Mouse (Mus musculus) hindbrain, embryonic 11.5 days (tissue): ENCODE data around the gene Grm7. TPM values are rescaled to one million over a fixed set of nuclear protein-coding genes. Genes with fewer than 3 reads are reported as not detected.

Experiments used
- ATAC-seq: fragments of 200-750 bp; cut with Nextera tagmentation; 2 replicates; pipeline ENCODE4 v1.8.0; 2017; ENCODE audit warnings: mild to moderate bottlenecking, moderate TSS enrichment, moderate library complexity; ENCODE audit not compliant: low FRiP score
- DNase-seq: peaks from one replicate; pipeline ENCODE4 v3.0.0-alpha.2; 2015; ENCODE audit warnings: low spot score
- H3K27ac ChIP-seq: fragments of 300-500 bp; sonication (generic); 2 replicates; pipeline ENCODE4 v1.5.1; 2014; ENCODE audit warnings: mild to moderate bottlenecking, low read depth, low read length
- H3K27me3 ChIP-seq: fragments of 300-500 bp; sonication (generic); 2 replicates; pipeline ENCODE4 v1.6.1; 2014; ENCODE audit warnings: mild to moderate bottlenecking, low read length, moderate library complexity, mixed read lengths; ENCODE audit not compliant: control insufficient read depth, insufficient read depth
- H3K36me3 ChIP-seq: fragments of 300-500 bp; sonication (generic); 2 replicates; pipeline ENCODE4 v1.6.1; 2014; ENCODE audit warnings: mild to moderate bottlenecking, low read length, moderate library complexity, mixed read lengths; ENCODE audit not compliant: control insufficient read depth, insufficient read depth
- H3K4me1 ChIP-seq: fragments of 300-500 bp; sonication (generic); replicated peaks from 2 replicates; pipeline ENCODE4 v1.6.1; 2014; ENCODE audit warnings: low read length, mixed read lengths; ENCODE audit not compliant: control insufficient read depth, insufficient read depth
- H3K4me2 ChIP-seq: fragments of 300-500 bp; sonication (generic); replicated peaks from 2 replicates; pipeline ENCODE4 v1.6.1; 2014; ENCODE audit warnings: mild to moderate bottlenecking, low read depth, low read length
- H3K4me3 ChIP-seq: fragments of 300-500 bp; sonication (generic); 2 replicates; pipeline ENCODE4 v1.5.1; 2014; ENCODE audit warnings: low read depth, low read length
- H3K9ac ChIP-seq: fragments of 300-500 bp; sonication (generic); 2 replicates; pipeline ENCODE4 v1.6.1; 2014; ENCODE audit warnings: low read depth, low read length
- H3K9me3 ChIP-seq: fragments of 300-500 bp; sonication (generic); 2 replicates; pipeline ENCODE4 v1.6.1; 2016; ENCODE audit warnings: low read length; ENCODE audit not compliant: control insufficient read depth
- WGBS: fragments of 180-500 bp; shearing (Covaris S2); extraction: QIAGEN DNeasy Blood & Tissue Kit; methylation state at CpG from one replicate; pipeline ENCODE4 v1.1.7; 2014; 5-methylcytosine and 5-hydroxymethylcytosine counted together
- polyA plus RNA-seq: library from polyadenylated mRNA; unstranded; fragments of >200 nt; fragmentation: Nextera tagmentation; extraction: Ambion mirVana; gene quantifications from 2 replicates; pipeline ENCODE4 v1.2.1, GENCODE M21; 2014

Gene Grm7
- polyA plus RNA-seq, 1 experiment from 2014 or later = 0.69 TPM

GRCm38 (mm10) chr6:111361681-111362080, 716.3 kb downstream of the Grm7 start:
- DNase-seq = no peak
- H3K27ac ChIP-seq = no peak overlapping the region
- WGBS = 86% methylated on average over 1 of the region's 1 CpGs
- H3K9me3 ChIP-seq = no peaks in the 10 kb centered on the region
- H3K27me3 ChIP-seq = no peaks in the 10 kb centered on the region
- no peak overlapping the region for H3K4me2 ChIP-seq
- H3K4me1 ChIP-seq = no peaks in the 10 kb centered on the region
- no peaks in the 10 kb centered on the region for H3K36me3 ChIP-seq
- H3K9ac ChIP-seq = no peak overlapping the region
- ATAC-seq = no peak
- H3K4me3 ChIP-seq = no peak overlapping the region

DNA sequence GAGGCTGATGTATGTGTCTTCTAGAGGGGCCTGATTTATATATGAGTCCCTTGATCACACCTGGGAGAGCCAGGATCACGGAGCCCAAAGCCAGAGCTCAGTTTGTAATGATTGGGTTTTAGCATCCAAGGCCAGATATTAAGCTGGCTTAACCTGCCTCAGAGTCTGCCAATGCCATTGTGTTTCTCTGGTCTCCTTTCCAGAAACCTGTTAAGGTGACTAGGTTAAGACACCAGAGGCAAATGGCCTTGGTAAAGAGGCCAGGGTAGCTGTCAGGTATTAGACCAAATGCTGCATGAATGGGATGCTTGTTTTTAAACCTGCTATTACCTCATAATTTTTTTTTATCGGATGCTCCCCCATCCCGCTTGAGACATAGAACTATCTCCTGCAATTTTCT, 722.7 kb downstream of the Grm7 start:
- Histone ChIP-seq H3K4me2 (no peak overlapping the region), H3K36me3 (no peaks in the 10 kb centered on the region), H3K27me3 (no peaks in the 10 kb centered on the region), H3K9ac (no peak overlapping the region), H3K4me3 (no peak overlapping the region), H3K27ac (no peak overlapping the region), H3K4me1 (peaks cover 2% of the 10 kb centered on the region; the same call in 1 of the 2 replicates), H3K9me3 (no peaks in the 10 kb centered on the region)
- 88% methylated on average over 3 of the region's 3 CpGs for WGBS
- DNase-seq (no peak), ATAC-seq (no peak)

GRCm38 (mm10) chr6:111368551-111368950, 723.2 kb downstream of the Grm7 start:
- Histone ChIP-seq H3K4me2 (no peak overlapping the region), H3K4me1 (peaks cover 2% of the 10 kb centered on the region; the same call in 1 of the 2 replicates), H3K9me3 (no peaks in the 10 kb centered on the region), H3K27ac (no peak overlapping the region), H3K9ac (no peak overlapping the region), H3K4me3 (no peak overlapping the region), H3K36me3 (no peaks in the 10 kb centered on the region), H3K27me3 (no peaks in the 10 kb centered on the region)
- ATAC-seq (no peak), DNase-seq (no peak)
- WGBS = 81% methylated on average over 3 of the region's 3 CpGs

GRCm38 (mm10) chr6:111369013-111369412, 723.6 kb downstream of the Grm7 start:
- Histone ChIP-seq H3K27me3 (no peaks in the 10 kb centered on the region), H3K4me3 (no peak overlapping the region), H3K4me1 (peaks cover 2% of the 10 kb centered on the region; the same call in 1 of the 2 replicates), H3K27ac (no peak overlapping the region), H3K9me3 (no peaks in the 10 kb centered on the region), H3K9ac (no peak overlapping the region), H3K4me2 (no peak overlapping the region), H3K36me3 (no peaks in the 10 kb centered on the region)
- ATAC-seq = no peak
- no peak for DNase-seq
- 77% methylated on average over 2 of the region's 2 CpGs for WGBS

DNA sequence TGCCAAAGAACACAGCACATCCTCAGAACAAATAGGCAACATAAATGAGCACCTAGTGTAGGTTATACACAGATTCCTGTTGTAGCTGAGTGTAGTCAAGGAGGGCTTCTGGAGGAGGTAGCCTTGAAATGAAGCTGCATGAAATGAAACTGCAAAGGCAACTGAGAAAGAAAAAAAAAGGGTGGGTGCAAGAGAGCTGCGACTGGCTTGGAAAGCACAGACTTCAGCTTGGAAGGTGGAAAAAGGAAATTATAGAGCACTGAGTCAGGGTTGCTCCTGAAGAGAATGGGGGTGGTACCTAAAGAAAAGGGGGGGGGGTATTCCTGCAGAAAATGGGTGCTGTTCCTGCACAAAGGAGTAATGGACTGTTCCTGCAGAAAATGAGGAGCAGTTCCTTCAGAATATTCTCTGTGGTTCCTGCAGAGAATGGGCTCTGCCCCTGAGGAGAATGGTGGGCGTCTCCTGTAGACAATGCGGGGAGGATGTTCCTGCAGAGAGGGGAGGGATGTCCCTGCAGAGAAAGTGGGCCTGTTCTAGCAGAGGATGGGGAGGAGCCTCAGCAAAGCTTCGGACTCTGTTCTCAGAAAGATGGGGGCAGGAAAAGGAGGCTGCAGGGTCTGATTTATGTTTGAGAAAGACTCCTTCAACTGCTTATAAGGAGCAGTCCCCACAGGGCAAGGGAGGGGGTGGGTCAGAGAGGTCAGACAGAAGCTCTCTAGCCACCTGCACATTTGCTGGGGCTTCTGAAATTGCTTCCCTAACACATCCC, 726.4 kb downstream of the Grm7 start:
- DNase-seq = peak; percentile 13

DNA sequence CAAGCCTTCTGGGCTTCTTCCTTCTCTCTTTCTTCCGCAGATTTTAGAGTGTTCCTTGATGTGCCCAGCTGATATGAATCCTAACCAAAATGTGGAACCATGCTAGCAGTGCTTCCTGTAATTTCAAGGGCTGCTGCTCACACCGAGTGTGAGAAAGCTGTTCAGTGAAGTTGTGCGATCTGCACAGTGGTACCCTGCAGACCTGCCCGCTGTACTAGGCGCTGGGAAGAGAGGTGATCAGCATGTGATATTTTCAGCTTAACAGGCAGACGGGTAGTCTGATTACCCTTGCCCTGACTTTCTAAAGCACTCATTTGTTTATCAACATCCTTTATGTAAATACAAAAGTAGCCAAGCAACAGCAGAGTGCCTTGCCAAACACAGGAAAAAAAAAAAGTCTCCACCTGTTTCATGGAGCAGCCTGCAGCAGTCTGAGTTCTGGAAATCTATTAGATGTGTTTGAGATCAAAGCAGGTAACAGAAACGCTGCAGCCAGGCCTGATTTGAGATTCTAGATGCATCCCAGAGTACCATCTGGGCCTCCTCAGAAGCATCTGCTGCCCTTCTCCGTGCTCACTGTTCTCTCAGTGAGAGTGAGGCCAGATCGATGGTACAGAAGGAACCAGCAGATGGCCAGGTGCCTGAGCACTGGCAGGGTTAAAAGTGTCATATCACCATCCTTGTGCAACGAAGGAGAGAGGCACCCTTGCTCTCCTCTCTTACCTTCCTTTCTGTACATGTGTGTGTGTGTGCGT, 727.4 kb downstream of the Grm7 start:
- DNase-seq (peak; percentile 34), ATAC-seq (peak; percentile 70)
- no peak overlapping the region for H3K4me2 ChIP-seq
- H3K4me3 ChIP-seq = no peak overlapping the region
- H3K9me3 ChIP-seq = no peaks in the 10 kb centered on the region
- H3K27ac ChIP-seq = peak overlapping the region; percentile 20; the same call in 1 of the 2 replicates
- H3K36me3 ChIP-seq = no peaks in the 10 kb centered on the region
- 36% methylated on average over 11 of the region's 11 CpGs for WGBS
- H3K9ac ChIP-seq = no peak overlapping the region
- no peaks in the 10 kb centered on the region for H3K27me3 ChIP-seq
- peaks cover 2% of the 10 kb centered on the region; the same call in 1 of the 2 replicates for H3K4me1 ChIP-seq

More for the DNA sequence above, 726.4 kb downstream of the Grm7 start:
- 8% methylated on average over 4 of the region's 4 CpGs for WGBS
- no peak overlapping the region for H3K4me3 ChIP-seq
- H3K4me2 ChIP-seq = no peak overlapping the region
- H3K9me3 ChIP-seq = no peaks in the 10 kb centered on the region
- peak; percentile 55 for ATAC-seq
- H3K27ac ChIP-seq = no peak overlapping the region
- H3K9ac ChIP-seq = no peak overlapping the region
- peaks cover 2% of the 10 kb centered on the region; the same call in 1 of the 2 replicates for H3K4me1 ChIP-seq
- no peaks in the 10 kb centered on the region for H3K27me3 ChIP-seq
- H3K36me3 ChIP-seq = no peaks in the 10 kb centered on the region

DNA sequence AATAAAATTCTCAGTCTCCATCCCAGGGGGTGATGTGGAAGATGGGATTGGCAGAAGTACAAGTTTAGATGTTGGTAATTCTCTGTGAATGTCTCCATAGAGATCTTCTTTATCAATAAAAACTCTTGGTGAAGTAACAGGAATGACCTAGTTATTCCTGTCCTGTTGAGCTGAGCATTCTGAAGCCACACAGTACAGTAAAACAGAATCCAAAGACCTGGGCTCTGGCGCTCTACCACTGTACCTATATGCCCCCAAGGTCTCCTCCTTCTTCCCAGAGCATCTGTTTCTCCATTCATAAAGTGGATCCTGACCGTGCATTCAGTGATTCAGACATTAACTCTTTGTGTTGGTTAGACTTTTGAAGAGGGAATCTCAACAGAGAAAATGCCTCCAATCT, 735.3 kb downstream of the Grm7 start:
- H3K4me2 ChIP-seq = no peak overlapping the region
- no peak overlapping the region for H3K27ac ChIP-seq
- no peak for ATAC-seq
- H3K27me3 ChIP-seq = no peaks in the 10 kb centered on the region
- no peak overlapping the region for H3K4me3 ChIP-seq
- H3K4me1 ChIP-seq = no peaks in the 10 kb centered on the region
- no peaks in the 10 kb centered on the region for H3K9me3 ChIP-seq
- no peaks in the 10 kb centered on the region for H3K36me3 ChIP-seq
- no peak for DNase-seq
- H3K9ac ChIP-seq = no peak overlapping the region
- 80% methylated on average over 2 of the region's 2 CpGs for WGBS

DNA sequence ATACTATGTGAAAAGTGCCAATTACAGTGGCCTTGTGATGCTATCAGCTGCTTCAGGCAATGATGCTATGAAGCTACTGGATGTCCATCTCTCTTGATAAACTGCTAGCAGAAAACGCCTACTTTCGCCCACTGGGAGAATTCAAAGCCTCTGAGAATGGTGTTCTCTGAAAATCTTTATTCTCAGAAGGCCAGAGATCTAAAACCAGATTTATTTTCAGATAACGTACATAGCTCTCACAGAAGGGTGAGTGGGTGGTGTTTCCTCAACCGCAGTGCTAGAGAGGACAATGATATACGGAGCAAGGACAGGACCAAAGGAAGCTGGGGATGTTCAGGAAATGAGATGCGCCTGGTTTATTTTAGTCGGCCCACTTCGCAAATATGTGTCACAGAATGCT, 763.4 kb downstream of the Grm7 start:
- Histone ChIP-seq H3K36me3 (no peaks in the 10 kb centered on the region), H3K4me3 (no peak overlapping the region), H3K4me1 (no peaks in the 10 kb centered on the region), H3K4me2 (no peak overlapping the region), H3K27ac (no peak overlapping the region), H3K9ac (no peak overlapping the region), H3K27me3 (no peaks in the 10 kb centered on the region), H3K9me3 (no peaks in the 10 kb centered on the region)
- ATAC-seq (no peak), DNase-seq (no peak)
- WGBS = 85% methylated on average over 8 of the region's 8 CpGs
